Mouse (Mus musculus) hindbrain, embryonic 10.5 days (tissue): ENCODE data around the gene Sema4a. TPM values are rescaled to one million over a fixed set of nuclear protein-coding genes. Genes with fewer than 3 reads are reported as not detected.
A peak's percentile ranks its signal among the peaks of the same experiment; 100 is the strongest.

Experiments
- DNase-seq: peaks from one replicate; pipeline ENCODE4 v3.0.0-alpha.2; 2017; ENCODE audit warnings: low spot score
- H3K27ac ChIP-seq: fragments of 300-500 bp; sonication (generic); 2 replicates; pipeline ENCODE4 v1.5.1; 2016; ENCODE audit warnings: mild to moderate bottlenecking, moderate library complexity
- H3K27me3 ChIP-seq: fragments of 300-500 bp; sonication (generic); 2 replicates; pipeline ENCODE4 v1.6.1; 2016; ENCODE audit warnings: mild to moderate bottlenecking; ENCODE audit not compliant: poor library complexity, insufficient read depth, severe bottlenecking
- H3K36me3 ChIP-seq: fragments of 300-500 bp; sonication (generic); 2 replicates; pipeline ENCODE4 v1.6.1; 2016; ENCODE audit warnings: mild to moderate bottlenecking, moderate library complexity
- H3K4me1 ChIP-seq: fragments of 300-500 bp; sonication (generic); replicated peaks from 2 replicates; pipeline ENCODE4 v1.6.1; 2016; ENCODE audit warnings: mild to moderate bottlenecking
- H3K4me3 ChIP-seq: fragments of 300-500 bp; sonication (generic); 2 replicates; pipeline ENCODE4 v1.5.1; 2016; ENCODE audit warnings: mild to moderate bottlenecking, moderate library complexity
- H3K9me3 ChIP-seq: fragments of 300-500 bp; sonication (generic); 2 replicates; pipeline ENCODE4 v1.6.1; 2016; ENCODE audit warnings: mild to moderate bottlenecking, moderate library complexity
- WGBS: fragments of 180-500 bp; shearing (Covaris S2); methylation state at CpG from one replicate; pipeline ENCODE4 v1.1.7; 2016; 5-methylcytosine and 5-hydroxymethylcytosine counted together
- polyA plus RNA-seq: library from polyadenylated mRNA; unstranded; fragments of >200 nt; fragmentation: Nextera tagmentation; extraction: Ambion mirVana; gene quantifications from 2 replicates; pipeline ENCODE4 v1.2.1, GENCODE M21; 2016

Sema4a gene
- polyA plus RNA-seq, 1 experiment from 2014 or later, result 8.6 TPM

- 81% methylated on average over 5 of the region's 5 CpGs for WGBS
These were observed 953 bp downstream of the Sema4a start for GRCm38 (mm10) chr3:88460029-88460428.

GRCm38 (mm10) chr3:88458778-88459219 is 2.2 kb downstream of the Sema4a start:
- Histone ChIP-seq H3K4me1 (peaks cover 44% of the 10 kb centered on the region), H3K36me3 (no peaks in the 10 kb centered on the region), H3K9me3 (no peaks in the 10 kb centered on the region), H3K27me3 (peaks cover 60% of the 10 kb centered on the region), H3K4me3 (peak overlapping the region; percentile 52), H3K27ac (peak overlapping the region; percentile 77)
- peak; percentile 39 for DNase-seq
- WGBS, result 3% methylated on average over 14 of the region's 14 CpGs

More at GRCm38 (mm10) chr3:88460029-88460428, 953 bp downstream of the Sema4a start:
- H3K9me3 ChIP-seq, result no peaks in the 10 kb centered on the region
- H3K27me3 ChIP-seq, result peaks cover 50% of the 10 kb centered on the region
- peaks cover 44% of the 10 kb centered on the region for H3K4me1 ChIP-seq
- no peaks in the 10 kb centered on the region for H3K36me3 ChIP-seq
- H3K27ac ChIP-seq, result no peak overlapping the region
- no peak for DNase-seq
- no peak overlapping the region for H3K4me3 ChIP-seq

- peaks cover 65% of the 10 kb centered on the region for H3K27me3 ChIP-seq
- 71% methylated on average over 7 of the region's 7 CpGs for WGBS
- H3K4me1 ChIP-seq, result peaks cover 48% of the 10 kb centered on the region
- DNase-seq, result no peak
- H3K4me3 ChIP-seq, result no peak overlapping the region; the same call in 1 of the 2 replicates
- H3K9me3 ChIP-seq, result no peaks in the 10 kb centered on the region
- no peaks in the 10 kb centered on the region for H3K36me3 ChIP-seq
- H3K27ac ChIP-seq, result no peak overlapping the region
These were observed 4.0 kb downstream of the Sema4a start for GRCm38 (mm10) chr3:88456746-88457532.

GRCm38 (mm10) chr3:88456313-88456712 is 4.7 kb downstream of the Sema4a start:
- 86% methylated on average over 8 of the region's 8 CpGs for WGBS
- Histone ChIP-seq H3K4me1 (peaks cover 47% of the 10 kb centered on the region), H3K4me3 (no peak overlapping the region), H3K36me3 (no peaks in the 10 kb centered on the region), H3K27ac (no peak overlapping the region), H3K9me3 (no peaks in the 10 kb centered on the region), H3K27me3 (peaks cover 66% of the 10 kb centered on the region)
- no peak for DNase-seq

GRCm38 (mm10) chr3:88455588-88456264 is 5.3 kb downstream of the Sema4a start:
- no peaks in the 10 kb centered on the region for H3K36me3 ChIP-seq
- DNase-seq, result no peak
- H3K9me3 ChIP-seq, result no peaks in the 10 kb centered on the region
- H3K4me3 ChIP-seq, result no peak overlapping the region
- no peak overlapping the region for H3K27ac ChIP-seq
- H3K27me3 ChIP-seq, result peaks cover 65% of the 10 kb centered on the region
- WGBS, result 81% methylated on average over 18 of the region's 18 CpGs
- H3K4me1 ChIP-seq, result peaks cover 43% of the 10 kb centered on the region

- no peak for DNase-seq
- no peaks in the 10 kb centered on the region for H3K36me3 ChIP-seq
- no peaks in the 10 kb centered on the region for H3K9me3 ChIP-seq
- 57% methylated on average over 9 of the region's 9 CpGs for WGBS
- H3K4me3 ChIP-seq, result no peak overlapping the region
- peaks cover 65% of the 10 kb centered on the region for H3K27me3 ChIP-seq
- H3K4me1 ChIP-seq, result peaks cover 42% of the 10 kb centered on the region
- H3K27ac ChIP-seq, result no peak overlapping the region
These were observed 6.0 kb downstream of the Sema4a start for GRCm38 (mm10) chr3:88454762-88455587.

GRCm38 (mm10) chr3:88453986-88454385 is 7.0 kb downstream of the Sema4a start:
- Histone ChIP-seq H3K27me3 (peaks cover 61% of the 10 kb centered on the region), H3K36me3 (no peaks in the 10 kb centered on the region), H3K27ac (no peak overlapping the region), H3K4me3 (no peak overlapping the region), H3K4me1 (peaks cover 46% of the 10 kb centered on the region), H3K9me3 (no peaks in the 10 kb centered on the region)
- no peak for DNase-seq
- 82% methylated on average over 8 of the region's 8 CpGs for WGBS

GRCm38 (mm10) chr3:88453369-88453768 is 7.6 kb downstream of the Sema4a start:
- 65% methylated on average over 8 of the region's 8 CpGs for WGBS
- no peaks in the 10 kb centered on the region for H3K9me3 ChIP-seq
- H3K27me3 ChIP-seq, result peaks cover 61% of the 10 kb centered on the region
- peaks cover 44% of the 10 kb centered on the region for H3K4me1 ChIP-seq
- no peak overlapping the region for H3K27ac ChIP-seq
- no peak for DNase-seq
- H3K36me3 ChIP-seq, result no peaks in the 10 kb centered on the region
- H3K4me3 ChIP-seq, result no peak overlapping the region

- WGBS, result 69% methylated on average over 6 of the region's 6 CpGs
- H3K27ac ChIP-seq, result no peak overlapping the region
- peaks cover 63% of the 10 kb centered on the region for H3K27me3 ChIP-seq
- H3K4me3 ChIP-seq, result no peak overlapping the region
- no peaks in the 10 kb centered on the region for H3K36me3 ChIP-seq
- H3K4me1 ChIP-seq, result peaks cover 45% of the 10 kb centered on the region
- DNase-seq, result no peak
- H3K9me3 ChIP-seq, result no peaks in the 10 kb centered on the region
These were observed 8.3 kb downstream of the Sema4a start for GRCm38 (mm10) chr3:88452716-88453115.

- Histone ChIP-seq H3K27me3 (peaks cover 58% of the 10 kb centered on the region), H3K4me3 (no peak overlapping the region), H3K4me1 (peaks cover 42% of the 10 kb centered on the region), H3K9me3 (no peaks in the 10 kb centered on the region), H3K27ac (no peak overlapping the region), H3K36me3 (no peaks in the 10 kb centered on the region)
- no peak for DNase-seq
- 83% methylated on average over 5 of the region's 5 CpGs for WGBS
These were observed 8.7 kb downstream of the Sema4a start for GRCm38 (mm10) chr3:88452246-88452645.

GRCm38 (mm10) chr3:88450379-88451131 is 10.4 kb downstream of the Sema4a start:
- 79% methylated on average over 12 of the region's 12 CpGs for WGBS
- no peak for DNase-seq

GRCm38 (mm10) chr3:88449395-88450023 is 11.5 kb downstream of the Sema4a start:
- peak overlapping the region; percentile 39 for H3K4me3 ChIP-seq
- peaks cover 47% of the 10 kb centered on the region for H3K27me3 ChIP-seq
- H3K9me3 ChIP-seq, result no peaks in the 10 kb centered on the region
- WGBS, result 6% methylated on average over 21 of the region's 21 CpGs
- H3K27ac ChIP-seq, result peak overlapping the region; percentile 65
- DNase-seq, result peak; percentile 70
- peaks cover 33% of the 10 kb centered on the region for H3K4me1 ChIP-seq
- no peaks in the 10 kb centered on the region for H3K36me3 ChIP-seq

More at GRCm38 (mm10) chr3:88450379-88451131, 10.4 kb downstream of the Sema4a start:
- Histone ChIP-seq H3K27me3 (peaks cover 50% of the 10 kb centered on the region), H3K36me3 (no peaks in the 10 kb centered on the region), H3K9me3 (no peaks in the 10 kb centered on the region), H3K4me3 (no peak overlapping the region), H3K4me1 (peaks cover 37% of the 10 kb centered on the region), H3K27ac (no peak overlapping the region)
